Mouse (Mus musculus) limb, embryonic 12.5 days (tissue): ENCODE measurements around the gene Unc13b. TPM values are rescaled to one million over a fixed set of nuclear protein-coding genes. Genes with fewer than 3 reads are reported as not detected.

Experiments
- ATAC-seq: fragments of 200-750 bp; cut with Nextera tagmentation; 2 replicates; pipeline ENCODE4 v1.8.0; 2017; ENCODE audit warnings: low read depth, moderate TSS enrichment; ENCODE audit not compliant: insufficient number of reproducible peaks, insufficient read depth, low FRiP score, low TSS enrichment
- H3K27ac ChIP-seq: fragments of 300-500 bp; sonication (generic); 2 replicates; pipeline ENCODE4 v1.5.1; 2016; ENCODE audit warnings: mild to moderate bottlenecking, moderate library complexity
- H3K27me3 ChIP-seq: fragments of 300-500 bp; sonication (generic); 2 replicates; pipeline ENCODE4 v1.6.1; 2016; ENCODE audit warnings: mild to moderate bottlenecking, moderate library complexity
- H3K36me3 ChIP-seq: fragments of 300-500 bp; sonication (generic); 2 replicates; pipeline ENCODE4 v1.6.1; 2016; ENCODE audit warnings: mild to moderate bottlenecking, moderate library complexity
- H3K4me1 ChIP-seq: fragments of 300-500 bp; sonication (generic); replicated peaks from 2 replicates; pipeline ENCODE4 v1.6.1; 2016
- H3K4me2 ChIP-seq: fragments of 300-500 bp; sonication (generic); 2 replicates; pipeline ENCODE4 v1.6.1; 2016; ENCODE audit warnings: mild to moderate bottlenecking, moderate library complexity
- H3K4me3 ChIP-seq: fragments of 300-500 bp; sonication (generic); replicated peaks from 2 replicates; pipeline ENCODE4 v1.5.1; 2016; ENCODE audit warnings: mild to moderate bottlenecking
- H3K9ac ChIP-seq: fragments of 300-500 bp; sonication (generic); replicated peaks from 2 replicates; pipeline ENCODE4 v1.6.1; 2016; ENCODE audit warnings: mild to moderate bottlenecking, moderate library complexity
- H3K9me3 ChIP-seq: fragments of 300-500 bp; sonication (generic); 2 replicates; pipeline ENCODE4 v1.6.1; 2016; ENCODE audit warnings: mild to moderate bottlenecking, moderate library complexity
- WGBS: fragments of 180-500 bp; shearing (Covaris S2); methylation state at CpG from one replicate; pipeline ENCODE4 v1.1.7; 2016; 5-methylcytosine and 5-hydroxymethylcytosine counted together
- polyA plus RNA-seq: library from polyadenylated mRNA; unstranded; fragments of >200 nt; fragmentation: Nextera tagmentation; extraction: Ambion mirVana; gene quantifications from 2 replicates; pipeline ENCODE4 v1.2.1, GENCODE M21; 2016

Gene Unc13b
- polyA plus RNA-seq, 1 experiment from 2014 or later: 3.5 TPM

GRCm38 (mm10) chr4:43029121-43029520, 29.6 kb upstream of the Unc13b start:
- Histone ChIP-seq H3K4me1 (peaks cover 22% of the 10 kb centered on the region), H3K9me3 (no peaks in the 10 kb centered on the region), H3K27ac (no peak overlapping the region), H3K27me3 (no peaks in the 10 kb centered on the region), H3K36me3 (peaks cover 58% of the 10 kb centered on the region), H3K4me2 (no peak overlapping the region), H3K9ac (no peak overlapping the region), H3K4me3 (no peak overlapping the region)
- no peak for ATAC-seq
- 91% methylated on average over 7 of the region's 7 CpGs for WGBS

- WGBS: 94% methylated on average over 9 of the region's 9 CpGs
- H3K36me3 ChIP-seq: peaks cover 59% of the 10 kb centered on the region
- 0 out of 2 replicates have a peak overlapping the region, but pooled peaks have one; percentile 77 for H3K4me3 ChIP-seq
- H3K9me3 ChIP-seq: no peaks in the 10 kb centered on the region
- ATAC-seq: no peak
- H3K27me3 ChIP-seq: no peaks in the 10 kb centered on the region
- peak overlapping the region; percentile 85; the same call in 1 of the 2 replicates for H3K4me2 ChIP-seq
- peaks cover 17% of the 10 kb centered on the region for H3K4me1 ChIP-seq
- H3K27ac ChIP-seq: no peak overlapping the region
- no peak overlapping the region for H3K9ac ChIP-seq
Measured at GRCm38 (mm10) chr4:43029749-43030148, 29.0 kb upstream of the Unc13b start.

DNA sequence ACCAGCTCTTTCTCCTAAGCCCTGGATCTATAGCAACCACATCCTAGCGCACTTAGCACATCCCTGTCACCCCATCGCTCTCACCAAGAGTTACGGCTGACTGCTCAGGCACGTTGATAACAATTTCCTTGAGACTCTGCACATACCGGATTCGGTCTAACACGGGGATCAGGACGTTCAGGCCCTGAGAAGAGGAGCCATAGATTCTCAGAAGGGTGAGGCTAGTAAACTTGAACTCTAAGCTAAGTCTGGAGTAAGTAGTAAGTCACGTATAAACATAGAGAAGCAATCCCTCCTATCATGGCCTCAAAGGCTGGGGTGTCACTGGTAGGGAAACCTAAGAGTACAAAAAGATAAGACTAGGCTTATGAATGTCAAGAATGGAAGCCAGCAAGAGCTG, 28.4 kb upstream of the Unc13b start:
- Histone ChIP-seq H3K9ac (peak overlapping the region; percentile 91), H3K27ac (peak overlapping the region; percentile 90; the same call in 1 of the 2 replicates), H3K4me3 (peak overlapping the region; percentile 77), H3K4me2 (peak overlapping the region; percentile 85), H3K4me1 (peaks cover 13% of the 10 kb centered on the region), H3K27me3 (no peaks in the 10 kb centered on the region), H3K36me3 (peaks cover 65% of the 10 kb centered on the region), H3K9me3 (no peaks in the 10 kb centered on the region)
- WGBS: 75% methylated on average over 9 of the region's 9 CpGs
- no peak for ATAC-seq

- Histone ChIP-seq H3K4me1 (peaks cover 13% of the 10 kb centered on the region), H3K4me3 (peak overlapping the region; percentile 77), H3K4me2 (peak overlapping the region; percentile 85), H3K27me3 (no peaks in the 10 kb centered on the region), H3K9ac (peak overlapping the region; percentile 91), H3K36me3 (peaks cover 70% of the 10 kb centered on the region), H3K27ac (peak overlapping the region; percentile 90), H3K9me3 (no peaks in the 10 kb centered on the region)
- WGBS: 2% methylated on average over 28 of the region's 28 CpGs
- peak; percentile 57 for ATAC-seq
Measured at GRCm38 (mm10) chr4:43030780-43031230, 27.9 kb upstream of the Unc13b start.

GRCm38 (mm10) chr4:43031237-43031995, 27.3 kb upstream of the Unc13b start, which contains the start of gene Stoml2:
TSS of gene Stoml2 (minus strand) at chr4:43031710.
- peak; percentile 96 for ATAC-seq
- Histone ChIP-seq H3K36me3 (peaks cover 75% of the 10 kb centered on the region), H3K27me3 (no peaks in the 10 kb centered on the region), H3K4me3 (peak within 1 kb of the TSS; percentile 77), H3K27ac (peak within 1 kb of the TSS; percentile 90), H3K9ac (peak within 1 kb of the TSS; percentile 91), H3K4me2 (peak within 1 kb of the TSS; percentile 85), H3K4me1 (peaks cover 13% of the 10 kb centered on the region), H3K9me3 (no peaks in the 10 kb centered on the region)
- WGBS: under 1% methylated on average over 38 of the region's 38 CpGs

- 100% methylated on average over 1 of the region's 1 CpGs for WGBS
- peaks cover 70% of the 10 kb centered on the region for H3K36me3 ChIP-seq
Measured at GRCm38 (mm10) chr4:43032501-43032900, 26.3 kb upstream of the Unc13b start.

DNA sequence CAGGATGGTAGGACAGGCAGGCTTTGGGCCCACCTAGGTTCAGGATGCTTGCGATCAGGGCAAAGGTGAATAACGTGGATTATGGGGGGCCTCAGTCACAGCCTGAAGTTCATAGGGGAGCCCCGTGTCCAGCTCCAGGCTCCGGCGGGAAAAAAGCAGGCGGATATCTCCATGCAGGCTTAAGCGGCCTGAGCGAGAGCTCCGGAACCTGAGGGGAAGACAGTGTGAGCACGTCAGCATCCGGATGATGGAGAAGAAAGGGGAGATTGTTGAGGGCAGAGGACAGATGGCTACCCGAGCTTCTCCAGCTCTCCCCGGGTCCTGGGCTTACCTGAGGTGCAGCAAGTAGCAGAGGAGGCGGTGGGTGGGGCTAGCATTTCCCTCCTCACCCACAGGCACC, 25.3 kb upstream of the Unc13b start:
- Histone ChIP-seq H3K27ac (no peak overlapping the region), H3K36me3 (peaks cover 60% of the 10 kb centered on the region), H3K4me3 (no peak overlapping the region), H3K9me3 (no peaks in the 10 kb centered on the region), H3K9ac (no peak overlapping the region), H3K4me1 (peaks cover 16% of the 10 kb centered on the region), H3K27me3 (no peaks in the 10 kb centered on the region), H3K4me2 (no peak overlapping the region)
- WGBS: 82% methylated on average over 14 of the region's 14 CpGs
- no peak for ATAC-seq

More at GRCm38 (mm10) chr4:43032501-43032900, 26.3 kb upstream of the Unc13b start:
- Histone ChIP-seq H3K4me3 (no peak overlapping the region), H3K4me1 (peaks cover 13% of the 10 kb centered on the region), H3K4me2 (no peak overlapping the region), H3K27me3 (no peaks in the 10 kb centered on the region), H3K27ac (no peak overlapping the region; the same call in 1 of the 2 replicates), H3K9ac (no peak overlapping the region), H3K9me3 (no peaks in the 10 kb centered on the region)
- no peak for ATAC-seq

GRCm38 (mm10) chr4:43035851-43036250, 22.9 kb upstream of the Unc13b start:
- H3K4me3 ChIP-seq: no peak overlapping the region
- H3K27me3 ChIP-seq: no peaks in the 10 kb centered on the region
- WGBS: 83% methylated on average over 6 of the region's 6 CpGs
- H3K36me3 ChIP-seq: peaks cover 45% of the 10 kb centered on the region
- no peaks in the 10 kb centered on the region for H3K9me3 ChIP-seq
- peaks cover 23% of the 10 kb centered on the region for H3K4me1 ChIP-seq
- no peak overlapping the region for H3K27ac ChIP-seq
- ATAC-seq: no peak
- H3K9ac ChIP-seq: no peak overlapping the region
- H3K4me2 ChIP-seq: no peak overlapping the region

DNA sequence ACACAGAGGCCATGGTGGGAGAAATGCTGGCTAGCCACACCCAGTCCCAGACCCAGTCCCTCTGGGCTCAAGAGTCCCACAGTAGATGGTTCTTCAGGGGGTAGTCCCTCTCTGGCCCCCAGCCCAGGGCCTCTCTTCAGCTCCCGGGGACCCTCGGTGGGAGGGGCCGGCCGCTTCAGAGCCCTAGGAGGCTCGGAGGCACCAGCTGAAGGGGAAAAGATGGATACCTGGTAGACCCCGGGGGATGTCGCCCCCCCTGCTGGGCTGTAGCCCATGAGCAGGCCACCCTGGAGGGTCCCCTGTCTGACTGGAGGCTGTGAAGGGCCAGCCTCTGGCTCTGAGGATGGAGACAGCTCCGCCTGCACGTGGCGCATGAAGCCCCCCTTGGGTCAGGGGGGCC, 22.4 kb upstream of the Unc13b start:
- Histone ChIP-seq H3K36me3 (peaks cover 45% of the 10 kb centered on the region), H3K4me3 (no peak overlapping the region), H3K4me2 (no peak overlapping the region), H3K9me3 (no peaks in the 10 kb centered on the region), H3K27me3 (no peaks in the 10 kb centered on the region), H3K4me1 (peaks cover 27% of the 10 kb centered on the region), H3K9ac (no peak overlapping the region), H3K27ac (no peak overlapping the region)
- no peak for ATAC-seq
- 87% methylated on average over 10 of the region's 10 CpGs for WGBS

GRCm38 (mm10) chr4:43037860-43038566, 20.7 kb upstream of the Unc13b start:
- no peak for ATAC-seq
- Histone ChIP-seq H3K9me3 (no peaks in the 10 kb centered on the region), H3K36me3 (peaks cover 39% of the 10 kb centered on the region), H3K27ac (no peak overlapping the region), H3K4me2 (no peak overlapping the region), H3K4me1 (peaks cover 22% of the 10 kb centered on the region), H3K9ac (no peak overlapping the region), H3K4me3 (no peak overlapping the region), H3K27me3 (no peaks in the 10 kb centered on the region)
- WGBS: 64% methylated on average over 4 of the region's 4 CpGs
